Mouse (Mus musculus): Measurements from ENCODE around the gene Mybph. TPM values are rescaled to one million over a fixed set of nuclear protein-coding genes. Genes with fewer than 3 reads are reported as not detected.
A peak's percentile ranks its signal among the peaks of the same experiment; 100 is the strongest.
"Not testable (repeated sequence)": the region's sequence is repeated elsewhere in the genome, so short reads cannot be mapped to it uniquely, and the experiment has no call there.

Gene Mybph
- total RNA-seq, 2 experiments from 2014 or later = not detected

DNA sequence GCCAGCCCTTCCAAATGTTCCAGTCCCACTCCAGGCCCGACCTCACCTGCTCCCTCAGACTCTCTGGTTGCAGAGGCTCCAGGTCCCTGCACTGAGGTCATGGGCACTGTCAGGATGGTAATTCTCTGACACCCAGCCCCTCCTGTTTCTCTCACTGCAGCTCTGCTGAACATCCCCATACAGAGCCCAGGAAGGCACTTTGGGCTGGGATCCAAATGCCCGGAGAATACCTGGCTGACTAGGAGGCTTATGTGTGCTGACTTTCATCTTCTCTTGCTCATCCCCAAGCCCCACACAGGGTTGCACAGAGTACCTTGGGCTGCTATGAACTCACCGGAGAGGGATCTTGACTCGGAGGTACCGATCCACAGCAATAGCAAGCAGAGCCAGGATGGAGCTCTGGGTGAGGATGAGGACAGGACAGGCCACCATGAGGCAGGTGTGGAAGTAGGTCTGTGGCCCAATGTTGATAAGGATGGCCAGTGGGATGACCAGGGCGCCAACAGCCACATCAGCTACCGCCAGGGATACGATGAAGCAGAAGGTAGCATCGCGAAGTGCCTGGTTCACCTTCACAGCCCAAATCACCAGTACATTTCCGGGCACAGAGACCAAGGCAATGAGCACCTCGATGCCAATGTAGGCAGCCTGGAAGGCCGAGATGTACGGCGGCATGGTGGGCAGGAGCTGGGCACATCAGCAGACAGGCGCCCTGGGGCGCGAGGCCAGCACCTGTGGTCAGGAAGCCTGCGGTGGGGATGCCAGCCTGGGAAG, 40.6 kb downstream of the Mybph start:
- no peak for DNase-seq

- peak; percentile 64 for DNase-seq
Measured at GRCm38 (mm10) chr1:134234455-134235390, 41.5 kb downstream of the Mybph start.

DNA sequence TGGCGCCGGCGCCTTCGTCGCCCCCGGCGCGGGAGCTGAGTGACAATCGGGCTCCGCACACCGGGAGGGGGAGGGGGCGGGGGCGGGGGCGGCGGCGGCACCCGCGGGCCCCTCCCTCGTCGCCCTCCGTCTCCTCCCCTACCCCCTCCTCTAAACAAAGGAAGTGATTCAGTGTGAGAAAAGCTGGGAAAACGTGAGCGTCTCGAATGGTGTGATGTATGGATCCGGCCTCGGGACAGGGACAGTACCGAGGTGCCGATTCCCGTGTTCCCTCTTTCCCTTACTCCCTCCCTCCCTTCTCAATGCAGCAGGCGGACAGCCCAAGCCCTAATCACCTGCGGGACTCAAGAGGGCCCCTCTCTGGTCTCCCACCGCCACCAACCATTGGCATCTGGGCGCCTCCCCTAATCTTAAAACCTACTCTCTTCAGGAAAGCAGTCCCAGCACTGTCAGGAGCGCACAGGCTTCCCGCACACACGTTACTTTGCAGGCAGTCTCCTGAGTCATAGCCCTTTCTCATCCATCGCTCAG, 42.2 kb downstream of the Mybph start, which contains the start of gene Adora1:
Gene Adora1, minus strand, starts transcription at position 41 of the 531 bp plus-strand sequence.
- no peak for DNase-seq

GRCm38 (mm10) chr1:134236142-134236541, 42.9 kb downstream of the Mybph start:
- DNase-seq = no peak

GRCm38 (mm10) chr1:134237438-134237837, 44.2 kb downstream of the Mybph start:
- no peak for DNase-seq

GRCm38 (mm10) chr1:134240701-134241100, 47.5 kb downstream of the Mybph start:
- DNase-seq = no peak

- DNase-seq = no peak
Measured at GRCm38 (mm10) chr1:134241298-134241697, 48.0 kb downstream of the Mybph start.

DNA sequence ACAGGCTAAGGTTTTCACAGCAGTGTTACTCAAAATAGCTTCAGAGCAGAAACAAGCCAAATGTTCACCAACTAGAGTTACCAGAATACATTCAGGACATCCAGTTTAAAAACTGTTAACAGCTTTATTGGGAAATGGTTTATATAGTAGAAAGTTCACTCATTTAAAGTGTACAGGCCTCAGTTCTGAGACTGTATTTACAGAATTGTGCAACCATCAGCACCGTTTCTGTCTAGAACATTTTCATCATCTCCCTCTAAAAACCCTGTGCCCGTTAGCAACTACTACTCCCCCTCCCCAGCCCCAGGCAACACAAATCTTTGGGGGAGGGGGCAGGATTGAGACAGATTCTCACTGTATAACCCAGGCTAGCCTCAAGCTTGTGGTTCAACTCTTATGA, 49.0 kb downstream of the Mybph start:
- DNase-seq = no peak

DNA sequence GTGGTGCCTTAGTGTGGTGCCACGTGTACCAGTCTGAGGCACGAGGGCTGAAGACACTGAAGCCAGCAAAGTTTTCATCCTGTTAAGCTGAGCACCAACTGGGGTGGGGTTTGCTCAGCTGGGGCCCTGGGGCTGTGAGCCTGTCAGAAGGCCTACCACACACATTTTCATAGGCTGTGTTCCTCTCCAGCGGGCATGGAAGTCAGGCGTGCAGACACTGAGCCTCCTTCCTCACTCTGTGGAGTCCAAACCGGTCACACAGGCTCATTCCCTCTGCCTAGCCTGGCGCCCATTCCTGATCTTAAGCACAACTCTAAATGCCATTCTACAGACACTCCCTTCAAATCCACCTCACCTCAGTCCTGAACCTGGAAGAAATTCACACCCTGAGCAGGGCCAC, 50.3 kb downstream of the Mybph start:
- no peak for DNase-seq

- DNase-seq = peak; percentile 96
Measured at GRCm38 (mm10) chr1:134243948-134244914, 51.0 kb downstream of the Mybph start.

- DNase-seq = no peak
Measured at GRCm38 (mm10) chr1:134245004-134245717, 51.9 kb downstream of the Mybph start.

DNA sequence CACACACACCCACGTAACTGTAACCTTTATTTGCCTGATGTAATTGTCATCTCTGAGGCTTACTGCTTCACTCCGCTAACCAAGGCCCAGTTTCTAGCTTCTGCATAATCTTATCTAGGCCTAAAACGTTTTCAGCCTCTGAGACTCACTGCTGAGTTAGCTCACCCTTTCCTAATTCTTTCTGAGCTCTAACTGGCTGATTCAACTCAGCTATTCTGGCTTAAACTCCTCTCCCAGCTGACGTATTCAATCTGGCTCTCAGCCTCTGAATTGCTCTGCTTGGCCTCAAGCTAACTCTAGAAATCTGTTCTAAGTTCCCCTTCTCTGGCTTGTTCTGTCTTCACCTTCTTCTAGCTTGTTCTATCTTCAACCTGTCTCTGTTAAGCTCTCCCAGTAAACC, 53.3 kb downstream of the Mybph start:
- peak; percentile 41 for DNase-seq

GRCm38 (mm10) chr1:134249681-134250080, 56.4 kb downstream of the Mybph start:
- not testable (repeated sequence) for DNase-seq

Other genes with a start within 250 kb of the Mybph start
- 10 to 100 TPM; 18.7 to 21.9 TPM for gene Fmod, start 156.2 kb upstream of the Mybph start, total RNA-seq (2021)
- gene Btg2, start 114.3 kb upstream of the Mybph start, total RNA-seq (2021) = 10 to 100 TPM; 27.5 to 36.2 TPM
- not detected for gene Chit1, start 82.2 kb upstream of the Mybph start, total RNA-seq (2021)
- under 1 TPM; 0.33 to 0.65 TPM for gene Chil1, start 11.3 kb upstream of the Mybph start, total RNA-seq (2021)
- gene Adora1, start 42.0 kb downstream of the Mybph start, total RNA-seq (2021) = 1 to 10 TPM; 9.3 to 9.9 TPM
- gene Myog, start 96.5 kb downstream of the Mybph start, total RNA-seq (2021) = under 1 TPM; 0.48 to 0.52 TPM
- 1 to 10 TPM; 7.3 to 9.2 TPM for gene Ppfia4, start 139.5 kb downstream of the Mybph start, total RNA-seq (2021)
- 10 to 100 TPM; 33.8 to 42.5 TPM for gene Tmem183a, start 168.5 kb downstream of the Mybph start, total RNA-seq (2021)
- not detected for gene 4933406M09Rik, start 192.5 kb downstream of the Mybph start, total RNA-seq (2021)
- gene Cyb5r1, start 212.1 kb downstream of the Mybph start, total RNA-seq (2021) = 10 to 100 TPM; 31.0 to 31.1 TPM
- 100 to 1,000 TPM; 126 to 130 TPM for gene Adipor1, start 221.9 kb downstream of the Mybph start, total RNA-seq (2021)

Data from heart, postnatal 4 days (tissue).